Mouse (Mus musculus) 3T3-L1 (cell line): ENCODE measurements around the gene BC035044.
"Not testable (repeated sequence)": the region's sequence is repeated elsewhere in the genome, so short reads cannot be mapped to it uniquely, and the experiment has no call there.

Experiments
- DNase-seq: peaks from one replicate; pipeline ENCODE4 v3.0.0-alpha.2; 2015; ENCODE audit warnings: low read depth, low spot score

Gene BC035044

DNA sequence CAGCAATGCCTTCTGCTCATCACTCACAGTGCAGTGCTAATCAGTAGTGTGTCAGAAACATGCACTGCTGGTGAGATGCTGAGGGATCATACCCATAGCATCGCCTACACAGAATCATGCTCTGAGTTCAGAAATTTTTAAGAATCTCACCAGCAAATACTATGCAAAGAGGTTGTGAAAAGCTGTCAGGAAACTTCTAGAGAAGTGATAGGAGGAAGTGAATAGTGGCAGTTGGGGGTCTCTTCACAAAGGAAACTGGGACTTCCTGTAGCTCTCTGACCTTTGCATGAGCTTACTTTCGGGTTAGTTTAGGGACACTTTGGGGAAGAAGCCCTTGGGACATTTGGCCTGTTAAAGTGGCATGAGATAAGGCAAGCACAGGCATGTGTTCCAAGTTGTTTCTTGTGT lies at the start of gene BC035044:
TSS of gene BC035044 (minus strand) at position 179 of the 408 bp plus-strand sequence.
- DNase-seq: no peak

DNA sequence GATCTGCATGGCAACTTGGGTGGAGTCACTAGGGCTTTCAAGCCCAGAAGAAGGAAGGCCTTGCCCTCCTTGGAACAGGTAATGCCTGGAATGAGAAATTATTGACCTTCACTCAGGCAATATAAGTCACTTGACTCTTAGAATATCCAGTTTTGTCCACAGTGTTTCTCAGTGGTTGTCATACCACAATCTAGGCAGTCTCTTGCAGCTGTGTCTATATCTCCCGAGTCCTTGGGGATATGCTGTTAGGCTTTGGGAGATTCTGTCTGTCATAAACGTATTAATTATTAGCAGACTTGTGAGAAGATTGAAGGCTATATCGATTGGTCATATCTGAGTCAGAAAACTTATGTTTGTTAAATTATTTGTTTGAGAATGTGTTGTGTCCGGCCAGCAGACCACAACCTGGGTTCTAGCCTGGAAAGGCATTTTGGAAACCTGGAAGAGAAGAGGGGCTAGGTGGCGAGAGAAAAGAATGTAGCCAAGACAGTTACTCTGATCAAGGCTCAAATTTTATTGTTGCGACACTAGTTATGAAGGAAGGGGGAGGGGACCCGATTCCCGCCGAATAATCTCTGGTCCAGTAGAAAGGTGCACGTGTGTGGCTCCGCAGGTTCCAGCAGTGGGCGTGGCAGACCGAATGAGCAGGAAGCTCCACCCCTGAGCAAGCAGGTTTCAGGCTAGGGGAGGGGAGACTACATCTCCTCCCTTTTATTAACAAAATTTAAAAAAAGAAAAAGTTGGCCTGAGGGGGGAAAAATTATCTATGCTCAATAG lies 45.2 kb upstream of the BC035044 start:
- not testable (repeated sequence) for DNase-seq

DNA sequence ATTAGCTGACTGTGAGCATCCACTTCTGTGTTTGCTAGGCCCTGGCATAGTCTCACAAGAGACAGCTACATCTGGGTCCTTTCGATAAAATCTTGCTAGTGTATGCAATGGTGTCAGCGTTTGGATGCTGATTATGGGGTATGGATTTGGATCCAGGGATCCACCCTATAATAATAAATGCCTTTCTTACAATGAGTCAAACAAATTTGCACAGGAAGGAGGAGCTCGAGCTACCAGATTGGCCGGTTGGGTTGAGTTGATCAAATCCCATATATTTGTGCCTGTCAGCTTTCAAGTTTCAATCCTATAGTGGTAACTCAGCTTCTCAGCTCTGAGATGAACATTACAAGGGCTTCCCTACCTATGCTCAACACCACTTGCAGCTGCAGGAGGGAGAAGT lies 43.2 kb upstream of the BC035044 start, which contains the start of gene Clec2g:
TSS of gene Clec2g (plus strand) at position 301 of the 400 bp plus-strand sequence.
- DNase-seq: not testable (repeated sequence)

DNA sequence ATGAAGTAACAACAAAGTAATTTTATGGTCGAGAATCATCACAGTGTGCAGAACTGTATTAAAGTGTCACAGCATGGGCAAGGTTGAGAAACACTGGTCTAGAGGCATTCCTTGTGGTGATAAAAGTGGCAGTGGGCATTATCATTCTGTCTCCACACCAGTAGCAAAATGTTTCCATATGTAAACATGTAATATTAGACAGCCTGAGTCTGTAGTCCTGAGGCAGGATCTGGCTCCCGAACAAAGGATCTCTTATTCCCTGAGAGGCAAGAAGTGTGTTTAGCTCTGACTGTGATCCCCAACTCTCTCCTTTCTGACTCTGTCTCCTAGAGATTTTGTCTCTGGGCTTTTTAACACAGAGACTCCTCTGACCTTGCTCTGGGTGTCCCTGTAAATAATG lies 42.1 kb upstream of the BC035044 start:
- peak; percentile 9 for DNase-seq

DNA sequence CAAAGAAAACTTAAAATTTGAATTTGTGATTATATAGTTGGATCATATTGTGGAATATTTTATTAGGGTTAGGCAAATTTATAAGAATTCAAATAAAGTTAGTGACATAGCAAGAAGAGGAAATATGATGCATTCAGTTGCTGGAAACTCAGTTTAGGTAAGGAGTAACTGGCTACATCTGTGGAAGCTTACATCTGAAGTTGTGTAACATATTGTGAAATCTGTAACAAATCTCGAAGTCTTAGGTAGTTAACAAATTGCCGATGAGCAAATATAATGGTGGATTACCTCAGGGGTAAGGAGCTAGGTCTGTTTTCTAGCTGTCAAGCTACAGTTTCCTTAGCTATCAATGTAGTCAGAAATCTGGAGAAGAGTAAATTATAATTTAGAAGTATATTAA lies 26.4 kb upstream of the BC035044 start:
- DNase-seq: no peak

DNA sequence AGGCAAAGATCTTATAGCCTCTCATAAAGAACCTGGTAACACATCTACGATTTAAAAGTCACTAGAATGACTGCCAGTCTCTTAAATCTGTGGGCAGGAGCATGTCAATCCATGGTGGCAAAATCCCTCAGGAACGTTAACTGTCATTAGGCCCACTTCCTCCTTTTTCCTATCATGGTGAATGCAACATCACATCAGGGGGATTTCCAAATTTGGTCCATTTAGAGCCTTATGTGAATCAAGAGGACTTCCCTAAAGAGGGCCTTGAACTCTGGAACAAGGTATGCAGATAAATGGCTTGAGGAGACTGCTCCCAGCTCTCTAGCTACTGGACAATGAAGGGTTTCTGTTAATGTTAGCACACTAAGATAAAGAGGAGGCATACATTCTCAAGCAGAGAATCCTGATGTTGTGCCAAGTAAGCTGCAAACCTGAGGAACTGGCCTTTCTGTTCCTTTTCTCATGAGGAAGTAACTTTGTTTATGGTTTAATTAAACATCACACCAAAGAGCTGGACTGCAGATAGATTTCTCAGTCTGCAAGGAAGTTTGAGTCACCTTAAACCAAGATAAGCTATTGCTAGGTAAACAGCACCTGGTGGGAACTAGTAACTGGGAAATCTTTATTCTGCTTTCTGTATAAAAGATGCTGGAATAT lies 22.8 kb upstream of the BC035044 start:
- DNase-seq: no peak

DNA sequence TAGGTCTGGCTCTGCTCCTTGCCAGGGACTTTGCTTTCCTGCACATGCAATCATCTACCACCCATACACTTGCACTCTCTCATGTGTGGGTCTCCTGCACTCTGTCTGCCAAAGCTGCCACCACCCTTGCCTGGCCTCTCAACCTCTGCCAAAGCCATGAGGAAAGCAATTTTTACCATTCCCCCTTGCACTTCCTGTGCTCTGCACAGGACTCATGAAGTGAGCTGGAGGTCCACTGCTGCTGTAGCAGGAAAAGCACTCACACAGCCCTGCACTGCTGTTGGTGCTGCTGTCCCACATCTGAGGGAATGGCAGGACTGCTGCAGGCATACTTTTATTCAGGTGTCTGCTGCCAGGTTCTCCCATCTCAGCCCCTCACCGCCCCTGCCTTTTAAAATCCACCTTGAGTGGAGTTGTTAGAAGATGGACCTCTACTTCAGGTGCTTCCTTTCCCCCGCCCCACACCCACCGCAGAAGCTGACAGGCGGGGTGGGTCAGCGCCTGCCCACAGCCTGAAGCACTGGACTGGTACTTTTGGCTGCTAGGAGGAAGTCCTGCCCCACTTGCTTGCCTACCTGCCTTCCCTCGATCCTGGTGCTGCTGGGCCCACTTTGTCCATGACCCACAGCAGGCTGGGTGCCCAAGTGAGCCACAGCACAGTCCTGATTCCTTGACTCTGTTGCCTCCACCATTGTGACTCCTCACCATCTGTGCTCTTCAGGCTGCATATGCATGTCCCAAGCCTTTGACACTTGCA lies 10.0 kb upstream of the BC035044 start:
- not testable (repeated sequence) for DNase-seq

DNA sequence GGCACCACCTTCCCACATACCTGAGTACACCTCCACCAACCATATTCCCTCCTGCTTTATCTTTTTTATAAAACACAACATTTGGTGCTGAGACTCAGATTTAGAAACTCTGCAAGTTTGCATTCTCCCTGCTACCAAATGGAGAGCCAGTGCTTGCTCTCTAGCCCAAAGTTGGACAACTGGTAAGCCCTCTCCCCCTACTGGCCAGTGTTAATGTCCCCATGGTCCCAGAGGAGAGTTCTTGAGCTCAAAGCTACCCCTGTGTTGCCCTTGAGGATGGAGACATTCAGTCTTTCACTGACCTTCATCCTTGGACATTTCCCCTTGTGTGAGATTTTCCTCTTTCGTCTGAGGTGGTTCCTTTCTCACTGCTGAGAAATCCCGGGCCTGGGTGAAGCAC lies 9.1 kb upstream of the BC035044 start:
- no peak for DNase-seq

DNA sequence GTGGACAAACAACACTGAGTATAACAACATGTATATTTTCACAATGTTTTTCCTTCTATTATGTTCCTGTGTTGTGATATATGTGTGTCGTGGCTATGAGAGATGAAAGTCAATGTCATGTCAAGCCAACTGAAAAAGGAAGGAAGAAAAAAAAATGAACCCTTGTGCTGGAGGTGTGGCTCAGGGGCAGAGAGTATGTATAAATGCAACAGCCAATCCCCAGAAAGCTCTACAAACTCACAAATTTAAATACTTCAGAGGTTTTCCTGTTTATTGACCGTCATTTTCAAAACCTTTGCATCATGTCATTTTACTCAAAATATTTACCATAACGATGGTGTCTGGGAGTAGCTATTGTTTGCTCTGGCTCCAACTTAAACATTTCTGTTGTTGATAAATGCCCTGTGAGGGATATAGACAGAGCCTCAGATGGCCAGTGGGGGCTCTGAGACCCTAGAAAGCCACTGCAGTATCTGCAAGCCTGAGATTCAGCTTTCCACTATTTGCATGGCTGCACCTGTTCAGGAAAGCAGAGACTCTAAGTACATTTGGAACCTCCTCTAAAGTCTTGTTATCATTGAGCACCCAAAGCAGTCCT lies 4.6 kb upstream of the BC035044 start:
- no peak for DNase-seq

DNA sequence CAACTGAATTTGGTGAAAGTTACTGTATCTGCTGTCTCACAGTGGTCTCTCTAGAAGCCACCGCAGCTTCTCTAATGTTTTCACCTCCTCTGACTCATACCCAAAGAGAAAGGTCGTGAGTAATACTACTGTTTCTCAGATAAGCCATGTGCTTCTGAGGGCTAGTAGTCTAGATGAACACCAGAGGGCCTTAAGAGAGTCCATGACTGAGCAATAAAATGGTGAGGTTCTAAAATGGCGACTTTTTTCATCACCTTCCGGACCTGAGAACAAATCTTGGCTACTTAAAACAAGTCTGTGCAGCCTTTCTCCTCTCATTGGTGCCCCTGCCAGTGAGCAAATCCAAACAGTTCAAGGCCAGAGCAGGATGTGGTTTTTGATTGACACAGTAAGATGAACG lies 2.1 kb downstream of the BC035044 start:
- peak; percentile 64 for DNase-seq

DNA sequence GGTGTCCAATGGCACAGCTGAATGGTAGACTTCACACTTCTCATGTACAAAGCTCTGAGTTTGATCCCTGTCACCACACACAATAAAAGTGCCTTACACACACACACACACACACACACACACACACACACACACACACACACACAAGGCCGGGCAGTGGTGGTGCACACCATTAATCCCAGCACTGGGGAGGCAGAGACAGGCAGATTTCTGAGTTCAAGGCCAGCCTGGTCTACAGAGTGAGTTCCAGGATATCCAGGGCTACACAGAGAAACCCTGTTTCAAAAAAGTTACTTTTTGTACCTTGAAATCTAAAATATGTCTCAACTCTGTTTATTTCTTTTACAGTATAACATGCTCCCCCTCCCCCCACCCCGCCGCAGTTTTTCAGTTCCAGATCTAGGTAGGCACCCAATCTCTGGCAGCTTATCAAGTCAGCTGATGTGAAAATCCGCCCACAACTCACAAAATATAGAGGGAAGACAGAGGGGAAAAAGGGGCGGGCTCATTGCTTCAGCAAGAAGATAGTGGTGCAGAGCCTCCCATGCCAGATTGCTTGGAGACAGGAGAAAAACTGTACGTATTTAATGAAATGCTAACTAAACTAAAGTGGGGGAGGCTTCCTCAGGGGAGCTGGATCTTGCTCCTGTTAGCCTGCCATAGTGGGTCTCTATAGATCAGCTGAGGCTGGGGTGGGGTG lies 3.7 kb downstream of the BC035044 start, which contains the start of gene Clec2i:
TSS of gene Clec2i (plus strand) at position 498 of the 700 bp plus-strand sequence.
- not testable (repeated sequence) for DNase-seq

DNA sequence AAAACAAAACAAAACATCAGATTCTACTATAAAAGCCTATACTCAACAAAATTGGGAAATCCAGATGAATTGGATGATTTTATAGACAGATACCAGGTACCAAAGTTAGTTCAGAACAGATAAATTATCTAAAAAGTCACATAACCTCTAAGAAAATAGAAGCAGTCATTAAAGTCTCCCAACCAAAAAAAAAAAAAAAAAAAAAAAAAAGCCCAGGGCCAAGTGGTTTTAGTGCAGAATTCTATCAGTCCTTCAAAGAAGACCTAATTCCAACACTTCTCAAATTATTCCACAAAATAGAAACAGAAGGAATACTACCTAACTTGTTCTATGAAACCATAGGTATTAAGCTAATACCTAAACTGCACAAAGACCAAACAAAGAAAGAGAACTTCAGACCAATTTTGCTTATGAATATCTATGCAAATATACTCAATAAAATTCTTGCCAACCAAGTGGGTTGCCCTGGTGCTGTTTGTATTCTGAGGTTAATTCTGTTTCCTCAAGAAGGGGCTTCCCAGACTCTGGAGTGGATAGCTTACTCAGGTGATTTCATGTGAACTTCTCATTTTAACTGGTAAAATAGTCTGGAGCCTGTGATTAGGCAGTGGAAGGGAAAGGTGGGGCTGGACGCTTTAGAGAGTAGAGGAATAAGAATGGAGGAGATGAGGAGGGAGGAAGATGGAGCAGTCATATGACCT lies 18.9 kb downstream of the BC035044 start:
- DNase-seq: no peak

DNA sequence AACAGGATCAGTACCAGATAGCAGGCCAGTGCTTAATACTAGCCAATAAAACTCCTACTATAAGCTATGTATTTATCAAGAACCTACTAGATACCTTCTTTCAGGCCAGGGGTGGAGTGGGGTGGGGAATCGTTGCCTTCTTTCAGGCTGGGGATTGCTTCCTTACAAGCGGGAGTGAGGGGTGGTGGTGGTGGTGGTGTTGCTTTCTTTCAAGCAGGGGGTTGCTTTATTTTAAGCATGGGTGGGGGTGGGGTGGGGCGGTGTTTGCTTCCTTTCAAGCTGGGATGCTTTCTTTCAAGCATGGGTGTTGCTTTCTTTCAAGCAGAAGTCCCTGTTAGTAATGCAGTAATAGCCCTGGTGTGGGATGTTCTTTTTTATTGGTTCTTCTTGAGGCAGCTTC lies 22.1 kb downstream of the BC035044 start:
- DNase-seq: no peak

DNA sequence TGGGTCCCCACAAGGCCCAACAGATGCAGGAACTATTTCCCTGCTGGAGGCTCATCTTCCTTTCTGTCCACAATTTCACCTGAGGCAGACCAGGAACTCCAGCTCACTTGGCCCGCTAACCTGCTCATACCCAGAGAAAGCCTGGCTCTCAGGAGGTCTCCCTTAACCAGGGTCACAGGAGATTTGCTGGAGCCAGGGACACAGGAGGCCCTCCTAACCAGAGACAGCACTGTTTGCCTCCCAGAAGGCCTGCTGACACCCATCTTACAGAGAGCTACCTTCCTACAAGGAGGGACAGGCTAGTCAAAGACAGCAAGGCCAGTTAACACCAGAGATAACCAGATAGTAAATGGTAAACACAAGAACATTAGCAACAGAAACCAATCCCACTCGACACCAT lies 33.0 kb downstream of the BC035044 start:
- DNase-seq: no peak

DNA sequence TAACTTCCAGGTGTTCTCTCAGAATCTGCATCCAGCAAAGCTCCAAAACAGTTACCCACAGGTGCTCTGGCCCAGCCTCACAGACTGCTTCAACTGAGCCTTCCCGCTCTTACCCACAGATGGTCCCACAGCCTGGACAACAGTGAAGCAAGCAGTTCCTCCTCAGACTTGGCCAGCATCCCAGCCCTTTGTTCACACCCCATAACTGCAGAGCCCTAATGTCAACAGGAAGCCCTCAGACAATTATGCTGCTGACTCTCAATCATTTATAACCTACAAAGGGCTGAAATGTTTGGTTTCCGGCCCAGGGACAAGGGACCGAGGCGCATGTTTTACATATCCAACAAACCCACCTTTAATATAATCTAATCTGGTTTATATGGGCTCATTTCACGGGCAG lies 34.7 kb downstream of the BC035044 start:
- no peak for DNase-seq

DNA sequence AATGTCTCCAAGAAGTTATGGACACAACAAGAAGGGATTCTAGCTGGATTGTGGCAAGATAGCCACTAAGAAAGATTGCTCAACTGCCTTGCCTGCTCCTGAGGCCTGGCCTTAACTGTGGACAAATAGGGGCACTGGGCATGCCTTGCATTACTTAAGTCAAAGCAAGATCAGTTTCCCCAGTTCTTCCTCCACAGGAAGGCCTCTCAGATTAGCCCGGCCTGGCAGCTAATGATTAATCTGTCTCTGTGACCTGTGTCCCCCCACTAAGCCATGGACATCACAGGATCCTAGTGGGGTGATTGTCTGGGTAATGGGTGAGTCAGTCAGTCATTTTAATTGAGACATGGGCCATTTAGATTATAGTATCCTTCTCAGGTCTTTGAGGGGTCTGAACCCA lies 35.4 kb downstream of the BC035044 start:
- DNase-seq: no peak

DNA sequence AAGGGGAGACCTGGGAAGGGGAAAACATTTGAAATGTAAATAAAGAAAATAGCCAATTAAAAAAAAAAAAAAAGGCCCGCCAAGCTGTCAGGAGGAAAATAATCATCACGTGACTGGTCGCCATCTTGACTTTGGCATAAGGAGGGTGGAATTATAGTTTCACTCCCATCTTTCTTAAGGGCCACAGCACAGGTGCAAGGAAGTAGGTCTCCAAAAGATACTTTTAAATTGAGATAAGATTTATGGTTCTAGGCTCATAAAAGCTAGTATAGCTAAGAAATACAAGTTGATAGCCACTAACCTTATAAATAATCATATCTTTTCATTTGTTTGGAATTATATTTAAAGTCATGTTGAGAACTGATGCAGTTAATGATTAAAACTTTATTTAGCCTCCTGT lies 36.0 kb downstream of the BC035044 start:
- no peak for DNase-seq

DNA sequence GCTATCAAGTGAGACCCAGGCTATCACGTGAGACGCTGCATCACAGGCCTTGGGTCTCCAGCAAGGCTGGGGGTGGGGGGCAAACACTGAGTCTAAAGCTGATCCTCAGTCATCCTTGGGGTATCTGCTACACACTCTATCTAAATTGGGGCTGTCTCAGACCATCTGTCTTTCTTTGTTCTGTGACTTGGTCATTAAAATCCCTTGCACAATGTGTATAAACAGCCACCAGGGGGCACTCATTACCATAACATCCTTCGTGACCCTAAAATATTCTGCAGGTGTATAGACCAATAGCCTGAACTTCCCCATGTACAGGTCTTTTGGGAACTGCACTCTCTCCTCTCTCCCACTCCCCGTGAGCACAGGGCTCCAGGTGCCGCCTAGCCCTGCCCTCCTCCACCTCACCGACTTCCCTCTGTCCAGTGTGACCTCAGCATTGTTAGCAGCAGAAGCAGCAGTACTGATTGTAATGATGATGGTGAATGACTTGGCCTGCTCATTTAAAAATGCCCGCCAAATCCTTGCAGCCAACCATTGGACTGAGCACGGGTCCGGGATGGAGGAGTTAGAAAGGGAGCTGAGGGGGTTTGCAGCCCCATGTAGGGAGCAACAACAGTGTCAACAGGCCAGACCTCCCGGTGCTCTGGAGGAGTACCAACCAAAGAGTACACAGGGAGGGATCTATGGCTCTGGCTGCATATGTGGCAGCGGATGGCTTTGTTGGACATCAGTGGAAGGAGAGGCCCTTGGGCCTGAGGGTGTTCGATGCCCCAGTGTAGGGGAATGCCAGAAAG lies 36.7 kb downstream of the BC035044 start:
- peak; percentile 80 for DNase-seq

DNA sequence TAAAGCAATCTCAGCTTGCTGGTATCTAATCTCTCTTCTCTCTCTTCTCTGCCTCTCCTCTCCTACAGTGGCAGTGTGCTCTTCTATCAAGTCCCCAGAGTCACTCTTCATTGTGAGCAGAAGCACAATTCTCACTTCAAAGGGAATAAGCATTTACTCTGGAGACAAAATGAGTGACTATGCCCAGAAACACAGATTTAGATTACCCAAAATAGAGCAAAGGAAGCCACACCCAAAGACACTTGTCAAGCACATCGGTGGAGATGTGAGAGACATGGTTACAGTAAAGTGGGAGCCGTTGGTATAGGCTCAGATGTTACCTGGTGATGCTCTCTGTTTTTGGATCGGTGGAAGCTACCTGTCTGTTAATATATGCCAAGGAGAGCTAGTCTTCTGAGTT lies 38.2 kb downstream of the BC035044 start:
- DNase-seq: no peak

DNA sequence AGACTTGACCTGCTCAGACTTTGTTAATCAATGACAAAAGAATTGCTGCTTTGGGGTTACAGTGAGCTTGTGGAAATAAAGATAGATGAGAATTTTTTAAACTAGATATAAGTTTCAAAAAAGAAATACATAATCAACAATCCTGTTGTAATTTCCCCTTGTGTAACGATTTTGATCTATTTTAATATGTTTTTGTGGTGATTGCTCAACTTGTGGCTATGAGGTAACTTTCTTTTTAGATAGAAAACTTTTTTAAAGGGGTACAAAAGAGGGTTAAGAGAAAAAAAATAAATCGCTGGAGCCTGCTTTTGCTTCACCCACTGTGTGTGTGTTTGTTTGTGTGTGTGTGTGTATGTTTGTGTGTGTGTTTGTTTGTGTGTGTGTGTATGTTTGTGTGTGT lies 39.8 kb downstream of the BC035044 start:
- DNase-seq: no peak
